Mouse (Mus musculus) embryo, embryonic 11.5 days (tissue): Measurements from ENCODE around the gene Alb.

Experiments used
- DNase-seq: peaks from one replicate; pipeline ENCODE4 v3.0.0-alpha.2; 2012; ENCODE audit warnings: low read depth, low spot score

Gene Alb

GRCm38 (mm10) chr5:90492440-90492839 lies 31.7 kb downstream of the Alb start:
- no peak for DNase-seq

- DNase-seq, result no peak
Measured at GRCm38 (mm10) chr5:90494308-90494707, 33.6 kb downstream of the Alb start.

GRCm38 (mm10) chr5:90499509-90499908 lies 38.8 kb downstream of the Alb start:
- DNase-seq, result no peak

- DNase-seq, result peak; percentile 65
Measured at GRCm38 (mm10) chr5:90500714-90501113, 40.0 kb downstream of the Alb start.

GRCm38 (mm10) chr5:90501752-90502151 lies 41.1 kb downstream of the Alb start:
- no peak for DNase-seq

- DNase-seq, result no peak
Measured at GRCm38 (mm10) chr5:90504742-90505141, 44.0 kb downstream of the Alb start.

- DNase-seq, result no peak
Measured at GRCm38 (mm10) chr5:90506507-90506906, 45.8 kb downstream of the Alb start.

- no peak for DNase-seq
Measured at GRCm38 (mm10) chr5:90507411-90507949, 46.8 kb downstream of the Alb start.

- no peak for DNase-seq
Measured at GRCm38 (mm10) chr5:90509828-90510592, 49.3 kb downstream of the Alb start.

- no peak for DNase-seq
Measured at GRCm38 (mm10) chr5:90512288-90512955, 51.7 kb downstream of the Alb start.

GRCm38 (mm10) chr5:90515561-90515960 lies 54.9 kb downstream of the Alb start:
- DNase-seq, result no peak

- no peak for DNase-seq
Measured at GRCm38 (mm10) chr5:90518356-90519100, 57.8 kb downstream of the Alb start, which contains the start of gene Afm. TSS of gene Afm (plus strand) at chr5:90518932.
